Mouse (Mus musculus) frontal cortex, adult (tissue): ENCODE measurements around the gene Git2.

ENCODE experiments used
- ATAC-seq: cut with Nextera tagmentation; 2 replicates; pipeline ENCODE4 v1.9.2; 2017; ENCODE audit warnings: mild to moderate bottlenecking, moderate library complexity, mixed read lengths; ENCODE audit not compliant: low TSS enrichment

Gene Git2

DNA sequence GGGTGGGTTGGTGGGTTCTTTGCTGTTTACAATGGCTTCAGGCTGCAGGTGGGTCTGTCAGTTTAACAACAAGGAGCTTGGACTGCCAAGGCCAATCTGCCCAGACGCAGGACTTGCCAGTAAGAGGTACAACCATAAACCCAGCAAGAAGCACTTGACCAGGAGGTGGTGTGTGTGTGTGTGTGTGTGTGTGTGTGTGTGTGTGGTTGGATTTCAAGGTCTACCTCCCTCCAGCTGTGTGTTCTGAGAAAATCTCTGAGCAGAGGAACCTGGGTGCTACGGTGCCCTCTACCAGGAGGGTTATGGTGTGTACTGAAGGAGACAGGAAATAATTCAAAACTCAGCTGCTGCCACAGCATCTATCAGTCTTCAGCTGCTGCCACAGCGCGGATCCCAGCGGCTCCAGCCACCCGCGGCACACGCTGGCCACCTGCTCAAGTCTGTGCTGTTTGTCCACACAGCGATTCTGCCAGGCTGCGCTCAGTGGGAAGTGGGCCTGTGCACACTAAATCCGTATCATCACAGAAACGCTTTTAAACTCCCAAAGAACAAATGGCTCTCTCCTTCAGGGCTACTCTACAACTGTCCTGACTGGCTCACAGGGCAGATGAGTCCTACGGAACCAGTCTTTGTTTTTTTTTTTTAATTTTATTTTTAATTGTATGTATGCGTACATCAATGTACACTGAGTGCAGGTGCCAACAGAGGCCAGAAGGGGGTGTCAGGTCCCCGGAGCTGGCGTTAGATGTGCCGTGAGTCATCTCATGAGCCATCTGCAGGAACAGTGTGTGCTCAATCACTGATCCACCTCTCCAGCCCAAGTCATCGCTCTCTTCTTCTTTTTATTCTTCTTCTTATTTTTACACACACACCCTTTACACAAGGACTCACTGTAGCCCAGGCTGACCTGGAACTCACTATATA, 10.2 kb downstream of the Git2 start:
- ATAC-seq: peak; percentile 72

DNA sequence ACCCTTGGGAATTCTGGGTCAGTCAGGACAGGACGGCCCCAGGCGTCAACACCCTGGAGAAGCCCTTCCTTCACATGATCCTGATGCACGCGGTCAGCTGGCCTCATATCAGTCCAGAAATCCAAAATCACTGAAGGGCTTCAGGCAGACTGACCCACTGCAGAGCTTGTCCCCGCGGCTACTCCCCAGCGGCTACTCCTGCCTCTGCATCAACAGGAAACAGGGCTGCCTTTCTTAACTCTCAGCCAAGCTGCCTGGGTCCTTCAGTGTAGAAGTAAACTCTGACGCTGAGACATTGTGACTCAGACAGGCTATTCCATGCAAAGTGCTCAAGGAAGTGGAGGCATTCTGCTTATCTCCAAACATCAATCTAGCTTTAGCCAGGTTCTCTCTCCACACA, 13.3 kb downstream of the Git2 start:
- no peak for ATAC-seq

DNA sequence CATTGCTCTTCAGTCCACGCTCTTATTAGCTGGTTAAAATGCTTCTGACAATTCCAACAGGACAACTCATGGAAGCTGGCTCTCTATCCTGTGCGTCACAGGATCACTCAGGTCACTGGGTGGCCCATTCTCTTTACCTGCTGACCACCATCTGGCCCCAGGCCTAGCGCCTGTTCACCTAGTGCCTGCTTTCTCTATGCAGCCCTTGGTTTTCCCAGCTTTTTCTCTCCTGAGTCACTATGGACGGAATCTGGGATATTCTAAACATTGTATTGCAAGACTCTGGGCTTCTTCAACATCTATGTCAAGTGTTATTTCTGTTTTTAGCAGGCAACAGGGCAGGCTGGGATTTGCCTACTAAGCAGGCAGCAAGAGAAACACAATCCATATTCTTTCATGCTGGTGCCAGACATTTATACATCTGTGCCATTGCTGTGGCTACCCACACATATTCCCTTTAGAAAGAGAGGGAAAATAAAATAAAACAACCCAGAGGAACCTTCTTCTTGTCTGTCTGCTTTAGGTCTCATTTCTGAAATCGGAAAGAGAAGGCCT, 15.7 kb downstream of the Git2 start:
- ATAC-seq: peak; percentile 76

DNA sequence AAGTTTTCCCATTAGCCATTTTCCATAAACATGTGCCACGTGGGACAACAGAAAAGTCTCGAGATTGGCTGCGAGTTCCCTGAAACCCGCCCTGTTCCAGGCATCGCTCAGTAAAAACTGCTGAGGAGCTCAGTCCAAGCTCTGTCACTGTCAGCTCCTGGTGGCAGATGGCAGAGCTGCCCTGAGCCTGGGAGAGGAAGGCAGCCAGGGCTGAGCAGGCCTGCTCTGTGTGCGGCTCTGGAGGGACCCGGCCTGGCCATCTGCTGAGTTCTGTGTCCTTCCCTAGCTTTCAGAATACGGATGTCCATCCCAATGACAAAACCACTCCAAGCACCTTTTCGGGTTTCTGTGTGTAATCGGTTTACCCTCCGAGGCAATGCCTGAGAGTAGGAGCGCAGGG, 21.9 kb downstream of the Git2 start:
- peak; percentile 52; the same call in 1 of the 2 replicates for ATAC-seq

DNA sequence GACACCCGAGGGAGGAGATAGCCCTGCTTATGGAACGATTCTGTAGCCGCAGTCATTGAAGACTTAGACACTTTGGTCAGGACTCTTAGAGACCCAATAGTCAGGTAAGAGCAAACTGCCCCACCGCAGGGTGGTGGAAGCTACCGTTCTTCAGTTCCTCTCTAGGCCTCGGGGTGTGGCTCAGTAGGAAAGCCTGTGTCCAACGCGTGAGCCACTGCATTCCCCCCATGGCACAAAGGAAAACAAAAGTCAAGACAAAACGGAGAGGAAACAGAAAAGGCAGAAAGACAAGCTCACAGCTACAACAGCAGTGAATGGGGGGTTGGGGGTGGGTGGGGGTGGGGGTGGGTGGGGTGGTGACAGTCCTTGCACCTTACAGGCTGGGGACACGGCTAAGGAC, 22.9 kb downstream of the Git2 start:
- no peak for ATAC-seq

DNA sequence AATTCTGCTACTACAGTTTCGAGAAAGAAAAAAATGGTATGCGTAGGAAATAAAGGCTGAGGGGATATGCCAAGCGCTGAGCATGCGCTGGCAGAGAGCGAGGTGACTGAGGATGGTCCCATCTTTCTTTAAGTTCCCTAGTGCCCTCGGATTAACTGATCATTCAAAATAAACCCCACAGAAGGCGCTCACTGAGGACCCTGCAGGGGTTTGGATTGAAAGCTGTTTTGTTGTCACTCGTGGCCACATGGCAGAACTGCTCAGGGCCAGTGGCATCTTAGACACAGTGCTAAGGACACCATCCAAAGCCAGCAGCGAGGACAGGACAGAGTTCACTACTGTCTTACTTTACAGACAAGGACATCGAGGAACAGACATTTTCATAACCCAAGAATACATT, 25.0 kb downstream of the Git2 start:
- ATAC-seq: no peak

DNA sequence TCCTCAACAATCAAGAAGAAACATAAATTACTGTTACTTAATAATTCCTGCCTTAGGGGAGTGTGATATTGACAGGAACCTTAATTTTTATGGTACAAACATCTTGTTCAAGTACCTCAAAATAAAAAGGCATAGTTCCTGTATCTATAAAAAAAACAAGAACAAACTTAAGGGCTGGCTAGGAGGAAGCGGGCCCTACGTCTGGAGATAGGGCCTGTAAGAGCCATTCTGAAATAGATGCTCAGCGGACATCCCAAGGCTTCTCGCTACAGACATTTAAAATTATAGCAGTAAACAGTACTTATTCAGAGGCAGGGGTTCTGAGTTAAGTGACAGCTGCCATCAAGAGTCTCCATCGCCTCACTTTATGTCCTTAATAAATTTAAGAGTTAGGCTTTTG, 27.8 kb downstream of the Git2 start:
- no peak for ATAC-seq

DNA sequence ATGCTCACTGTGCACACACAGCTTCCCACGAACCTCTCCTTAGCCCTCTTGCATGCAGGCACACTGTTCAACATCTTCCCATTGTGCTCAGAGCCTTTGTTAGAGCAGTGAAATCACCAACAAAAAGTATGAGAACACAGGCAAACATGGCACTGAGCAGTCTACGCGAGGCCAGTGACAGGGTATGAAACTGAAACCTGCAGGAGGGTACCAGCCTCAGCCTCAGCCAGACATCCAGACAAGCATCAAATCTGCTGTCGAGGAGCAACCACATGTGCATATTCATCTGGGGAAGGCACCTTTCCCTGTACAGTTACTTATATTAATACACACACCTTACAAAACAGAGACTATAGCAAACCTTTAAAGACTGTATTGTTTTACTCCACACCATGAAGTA, 28.4 kb downstream of the Git2 start:
- no peak for ATAC-seq

DNA sequence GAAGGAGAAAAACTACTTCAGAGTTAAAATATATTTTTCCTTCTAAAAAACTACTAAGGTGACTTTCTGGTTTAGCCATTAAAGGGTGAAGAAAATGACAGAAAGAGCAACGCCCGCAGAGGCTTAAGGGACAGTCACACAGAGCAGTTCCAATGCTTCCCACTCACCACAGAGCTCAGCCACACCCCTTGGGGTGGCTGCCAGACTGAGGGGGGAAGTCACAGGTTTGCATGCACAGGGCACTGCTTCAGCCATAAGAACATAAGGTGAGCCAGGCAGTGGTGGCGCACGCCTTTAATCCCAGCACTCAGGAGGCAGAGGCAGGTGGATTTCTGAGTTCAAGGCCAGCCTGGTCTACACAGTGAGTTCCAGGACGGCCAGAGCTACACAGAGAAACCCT, 29.7 kb downstream of the Git2 start:
- ATAC-seq: no peak

DNA sequence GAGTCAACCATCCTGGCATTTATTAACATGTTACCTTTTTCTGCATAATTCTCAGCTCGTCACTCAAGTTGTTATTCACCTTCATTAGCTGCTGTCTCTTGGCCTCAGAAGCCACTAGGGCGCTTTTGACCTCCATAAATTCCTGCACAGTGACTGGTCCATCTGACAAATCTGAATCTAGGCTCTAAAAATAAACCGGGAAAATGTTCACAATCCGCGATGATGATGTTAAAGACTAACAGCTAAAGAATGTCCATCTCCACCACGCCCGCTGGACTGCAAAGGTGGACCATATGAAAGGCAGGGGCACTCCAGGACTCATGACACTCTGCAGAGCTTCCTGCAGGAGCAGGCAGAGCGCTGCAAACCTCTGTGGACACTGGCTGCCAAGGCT, 31.6 kb downstream of the Git2 start:
- ATAC-seq: no peak

DNA sequence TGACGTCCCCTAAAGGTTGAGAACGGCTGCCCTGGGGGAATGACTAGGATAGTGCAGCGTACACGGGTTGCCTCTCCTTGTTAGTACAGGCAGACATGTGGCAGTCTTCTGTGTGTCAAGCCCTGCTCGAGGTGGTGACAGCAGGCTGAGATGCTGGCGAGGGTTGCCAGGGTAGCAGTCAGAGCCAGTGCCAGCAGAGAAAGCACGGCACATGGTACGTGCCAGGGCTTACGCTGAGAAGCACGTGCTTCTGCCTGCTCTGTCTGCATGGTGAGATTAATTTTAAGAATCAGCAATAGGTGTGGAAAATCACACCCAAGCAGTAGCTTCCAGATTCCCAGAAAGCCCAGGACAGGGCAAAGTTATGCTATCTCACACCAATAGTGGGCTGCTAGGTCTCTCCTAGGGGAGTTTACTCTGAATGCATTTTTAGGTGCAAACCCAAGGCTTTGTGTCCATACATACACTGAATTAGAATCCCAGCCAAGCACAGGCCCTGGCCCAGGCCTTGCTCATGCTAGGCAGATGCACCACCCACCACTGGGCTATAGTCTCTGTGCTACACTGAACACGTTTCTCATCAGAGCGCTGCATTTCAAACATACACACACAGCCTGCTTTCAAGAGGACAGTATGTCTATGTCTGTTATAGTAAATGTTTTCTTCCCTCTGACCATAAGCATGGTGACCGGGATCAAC, 32.2 kb downstream of the Git2 start:
- 0 out of 2 replicates have a peak, but pooled peaks have one; percentile 41 for ATAC-seq

DNA sequence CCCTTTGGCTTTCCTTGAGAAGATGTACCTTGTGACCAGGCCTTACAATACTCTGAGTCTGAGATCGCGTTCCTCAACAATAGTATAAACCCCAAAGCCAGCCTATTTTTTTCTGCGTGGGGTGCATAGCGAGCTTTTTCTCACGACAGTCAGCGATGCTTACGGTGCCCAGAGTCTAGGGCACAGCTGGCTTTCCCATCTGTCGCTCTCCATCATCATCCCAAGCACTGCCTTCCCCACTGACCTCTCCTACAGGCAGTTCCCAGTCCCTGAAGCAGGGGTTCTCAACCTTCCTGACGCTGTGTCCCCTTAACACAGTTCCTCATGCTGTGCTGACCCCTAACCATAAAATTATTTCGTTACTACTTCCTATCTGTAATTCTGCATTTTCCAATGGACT, 32.7 kb downstream of the Git2 start:
- no peak for ATAC-seq

DNA sequence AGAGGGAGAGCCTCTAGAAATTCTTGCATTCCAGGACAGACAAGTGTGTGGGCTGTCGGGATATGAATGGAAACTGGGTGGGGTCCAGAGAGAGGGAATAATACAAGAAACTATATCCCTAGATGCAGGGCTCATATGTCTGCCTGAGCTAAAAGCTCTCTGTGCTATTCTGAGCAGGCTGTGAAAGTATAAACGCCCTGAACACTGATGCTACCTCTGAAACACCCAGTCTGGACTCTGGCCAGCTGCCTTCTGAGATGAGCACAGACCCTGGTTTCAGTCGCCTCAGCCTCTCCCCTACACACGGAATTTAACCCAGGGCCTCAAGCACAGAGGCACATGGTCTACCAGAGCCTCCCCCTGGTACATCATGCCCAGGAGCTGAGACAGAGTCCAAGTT, 34.7 kb downstream of the Git2 start:
- ATAC-seq: 0 out of 2 replicates have a peak, but pooled peaks have one; percentile 11

DNA sequence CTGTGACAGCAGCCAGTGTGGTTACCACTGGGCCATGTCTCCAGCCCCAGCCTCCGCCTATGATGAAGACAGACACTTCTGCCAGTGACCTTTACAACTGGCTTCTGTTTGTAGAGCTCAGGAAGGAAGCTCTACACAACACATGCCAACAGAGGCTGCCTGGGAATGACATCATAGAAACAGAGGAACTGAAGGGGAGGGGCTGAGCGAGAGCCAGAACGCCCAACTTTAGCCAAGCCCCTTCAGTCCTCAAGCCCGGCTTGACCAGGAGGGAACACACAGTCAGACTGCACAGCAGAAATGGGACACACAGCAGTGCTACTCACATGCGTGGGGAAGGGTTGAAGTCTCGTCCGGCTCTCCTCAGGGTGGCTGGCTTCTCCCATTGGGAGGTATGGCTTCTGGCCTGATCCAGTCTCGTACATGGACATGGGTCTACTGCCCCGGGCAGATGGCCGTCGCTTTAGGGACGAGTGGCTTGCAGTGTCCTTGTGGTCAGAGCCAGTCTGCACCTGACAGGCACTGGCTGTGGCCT, 36.5 kb downstream of the Git2 start:
- ATAC-seq: no peak

DNA sequence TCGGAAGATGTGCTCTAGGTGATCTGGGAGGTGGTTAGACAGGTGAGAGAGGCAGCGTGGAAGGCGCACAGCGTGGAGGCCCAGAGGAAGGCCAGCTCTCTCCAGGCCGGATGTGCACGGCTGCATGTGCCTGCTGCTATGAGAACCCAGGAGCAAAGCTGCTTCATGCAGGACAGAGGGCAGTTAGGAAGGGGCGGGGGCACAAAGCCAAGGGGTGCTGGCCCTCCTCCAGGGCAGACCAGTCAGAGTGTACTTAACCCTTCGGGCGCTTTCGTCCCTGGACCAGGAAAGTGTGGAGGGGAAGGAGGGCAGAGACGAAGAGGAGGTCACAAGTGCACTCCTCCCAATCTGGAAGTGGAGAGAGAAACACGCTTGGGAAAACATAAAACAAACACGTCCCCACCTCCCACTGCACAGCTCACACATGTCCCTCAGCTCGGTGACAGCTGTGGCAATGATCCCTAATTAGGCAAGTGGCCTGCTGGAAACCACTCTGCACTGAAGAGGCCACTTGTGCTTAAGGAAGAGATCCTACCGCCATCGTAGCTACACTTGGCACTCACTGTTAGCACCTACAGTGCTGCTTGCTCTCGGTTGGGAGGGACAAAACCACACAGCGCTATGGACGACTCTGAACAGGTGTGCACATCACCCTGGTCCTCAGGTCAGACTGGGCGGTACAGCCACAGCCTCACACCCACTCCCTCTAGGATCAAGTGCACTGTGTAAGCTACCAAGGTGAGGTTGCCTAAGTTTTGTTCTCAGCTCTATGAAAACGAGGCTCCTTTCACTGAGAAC, 38.0 kb downstream of the Git2 start:
- ATAC-seq: no peak

DNA sequence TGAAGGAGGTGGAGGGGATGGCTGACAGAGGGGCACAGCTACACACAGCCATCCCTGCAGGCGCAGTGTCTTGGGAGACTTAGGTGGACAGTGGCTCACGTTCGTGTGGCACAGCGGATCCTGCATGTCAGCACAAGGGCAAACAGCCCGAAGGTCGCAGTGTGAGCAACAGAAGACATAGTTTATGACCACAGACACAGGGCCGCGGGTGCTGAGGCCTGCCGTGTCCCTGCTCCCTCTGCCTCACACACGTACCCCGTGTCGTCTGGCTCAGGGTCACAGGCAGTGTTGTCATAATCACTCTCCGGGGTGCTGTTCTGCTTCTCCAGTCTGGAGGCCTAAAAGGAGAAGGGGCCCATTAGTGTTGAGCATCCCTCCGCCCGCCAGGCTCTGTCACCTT, 41.7 kb downstream of the Git2 start:
- no peak for ATAC-seq

DNA sequence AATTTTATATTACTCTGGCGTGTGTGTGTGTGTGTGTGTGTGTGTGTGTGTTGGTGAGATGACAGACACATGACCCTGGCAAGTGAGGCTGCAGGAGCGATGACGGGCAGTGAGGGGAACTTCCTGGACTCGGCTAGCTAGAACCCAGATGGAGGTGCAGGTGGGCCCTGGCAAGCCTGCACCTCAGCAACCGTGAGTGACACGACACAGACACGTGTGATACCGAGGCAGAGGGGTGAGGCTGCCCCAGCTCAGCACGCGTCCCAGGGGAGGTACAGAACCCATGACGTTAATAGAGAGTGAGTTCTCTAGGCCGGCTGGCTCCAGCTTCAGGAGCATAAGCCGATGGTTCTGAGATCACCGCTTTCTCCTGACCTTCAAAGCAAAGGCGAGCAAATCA, 43.3 kb downstream of the Git2 start:
- ATAC-seq: no peak

DNA sequence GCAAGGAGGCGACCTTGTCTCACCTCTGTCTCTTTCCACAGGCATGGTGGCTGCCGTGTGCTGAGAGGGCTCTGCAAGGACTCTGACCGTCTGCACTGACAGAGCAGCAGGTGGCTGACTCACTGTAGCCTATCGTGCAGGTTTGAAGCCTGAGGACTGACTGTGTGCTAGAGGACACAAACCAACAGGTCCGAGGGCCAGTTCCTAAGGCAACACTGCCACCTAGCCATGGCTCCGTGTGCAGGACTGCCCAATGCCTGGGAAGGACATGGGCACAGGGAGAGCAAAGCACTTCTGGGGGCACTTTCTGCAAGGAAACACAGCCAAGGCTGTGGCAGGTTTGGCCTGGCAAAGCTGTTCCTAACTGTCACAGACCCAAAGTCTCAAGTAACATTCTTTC, 43.8 kb downstream of the Git2 start:
- ATAC-seq: no peak

DNA sequence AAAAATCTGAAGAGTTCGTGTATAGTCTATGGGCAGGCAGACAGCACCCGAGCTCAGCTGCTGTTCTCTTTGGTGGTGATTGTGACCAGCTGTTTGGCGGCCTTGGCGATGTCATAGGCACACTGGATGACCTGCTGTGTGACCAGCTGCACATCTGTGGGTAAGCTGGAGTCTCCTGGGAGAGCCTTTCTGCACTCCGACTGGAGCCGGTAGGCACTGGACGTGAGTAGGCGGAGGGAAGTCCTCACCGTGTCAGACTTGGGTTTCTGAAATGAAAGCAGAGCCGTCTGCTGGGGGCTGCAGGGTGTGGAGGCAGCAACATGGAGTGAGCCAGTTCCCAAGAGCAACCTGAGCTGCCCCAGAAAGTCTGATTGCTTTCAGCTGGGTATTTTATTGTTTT, 45.2 kb downstream of the Git2 start:
- ATAC-seq: no peak

DNA sequence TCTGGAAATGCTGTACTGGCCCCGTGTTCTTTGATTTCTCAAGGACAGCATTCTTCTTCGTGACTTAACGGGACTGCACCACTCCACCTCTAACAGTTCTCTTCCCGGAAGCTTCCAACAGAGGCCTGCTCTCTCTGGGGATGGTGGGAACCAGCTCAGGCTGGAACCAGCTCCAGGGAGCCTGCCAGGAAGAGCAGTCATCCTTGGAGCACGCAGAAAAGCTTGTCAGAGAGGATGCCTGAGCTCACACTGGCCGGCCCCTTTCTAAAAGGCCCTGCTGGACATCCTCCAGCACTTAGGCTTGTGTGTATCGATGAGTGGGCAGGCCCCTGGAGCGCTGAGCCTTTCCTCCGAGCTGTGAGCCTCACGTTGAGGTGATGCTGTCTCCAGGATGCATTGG, 47.2 kb downstream of the Git2 start:
- 0 out of 2 replicates have a peak, but pooled peaks have one; percentile 16 for ATAC-seq

DNA sequence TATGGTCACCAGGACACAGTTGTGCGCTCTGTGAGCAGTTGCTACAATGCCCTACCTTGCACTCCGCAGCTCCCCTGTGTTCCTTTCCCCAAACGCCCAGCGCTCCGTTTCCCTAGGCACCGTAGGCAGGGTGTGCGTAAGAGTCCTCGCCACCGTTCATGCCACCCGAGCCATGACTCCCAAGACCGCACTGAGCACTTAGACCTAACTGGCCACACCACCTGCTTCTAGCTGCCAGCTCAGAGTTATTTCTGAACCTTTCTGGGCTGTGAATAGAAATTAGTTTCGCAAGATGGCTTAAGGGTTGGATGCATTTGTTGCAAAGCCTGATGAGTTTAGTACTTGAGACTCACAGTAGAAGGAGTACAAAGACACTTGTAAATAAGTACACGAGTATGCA, 52.5 kb downstream of the Git2 start:
- no peak for ATAC-seq

DNA sequence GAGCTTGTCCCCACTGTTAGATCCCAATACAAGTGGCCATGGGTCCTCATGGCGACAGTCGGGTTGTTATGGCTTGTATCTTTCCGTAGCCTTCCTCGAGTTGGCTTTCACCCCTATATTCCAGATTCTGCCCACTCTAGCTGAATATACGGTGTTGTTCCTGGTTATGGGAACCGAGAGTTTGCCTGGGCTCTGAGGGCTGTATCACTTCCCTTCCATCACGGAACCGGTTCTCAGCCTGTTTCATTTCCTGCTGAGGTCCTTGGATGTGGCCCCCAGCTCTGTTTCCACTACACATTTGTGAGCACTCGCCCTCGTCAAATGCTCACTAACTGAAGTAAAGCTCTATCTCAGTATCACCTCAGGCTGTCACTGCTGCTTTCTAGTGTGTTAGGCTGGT, 53.3 kb downstream of the Git2 start:
- ATAC-seq: no peak
